Mouse (Mus musculus) stomach, postnatal 0 days (tissue): ENCODE results near the gene Plcb1.

Experiments
- CTCF ChIP-seq: IDR thresholded peaks from 2 replicates; pipeline ENCODE4 v1.5.1; 2016; ENCODE audit warnings: antibody characterized with exemption, low read depth, mild to moderate bottlenecking, moderate library complexity
- EP300 ChIP-seq: optimal IDR thresholded peaks from 2 replicates; pipeline ENCODE3; 2016; ENCODE audit warnings: antibody characterized with exemption

- TF ChIP-seq CTCF (no peak), EP300 (no peak)
These were observed 521.9 kb downstream of the Plcb1 start for GRCm38 (mm10) chr2:135307787-135308186.
